Mouse (Mus musculus) heart, embryonic 16.5 days (tissue): ENCODE data around the gene Ccnf. TPM values are rescaled to one million over a fixed set of nuclear protein-coding genes. Genes with fewer than 3 reads are reported as not detected.
A peak's percentile ranks its signal among the peaks of the same experiment; 100 is the strongest.

Source experiments
- ATAC-seq: fragments of 200-750 bp; cut with Nextera tagmentation; replicated peaks from 2 replicates; pipeline ENCODE4 v1.8.0; 2017; ENCODE audit warnings: moderate number of reproducible peaks; ENCODE audit not compliant: insufficient read depth, low FRiP score; ENCODE audit errors: extremely low read depth
- H3K27ac ChIP-seq: fragments of 300-500 bp; sonication (generic); 2 replicates; pipeline ENCODE4 v1.5.1; 2014; ENCODE audit warnings: mild to moderate bottlenecking, low read length, control low read depth, moderate library complexity
- H3K27me3 ChIP-seq: fragments of 300-500 bp; sonication (generic); 2 replicates; pipeline ENCODE4 v1.6.1; 2014; ENCODE audit warnings: low read length, mixed read lengths; ENCODE audit not compliant: control insufficient read depth, insufficient read depth
- H3K36me3 ChIP-seq: fragments of 300-500 bp; sonication (generic); 2 replicates; pipeline ENCODE4 v1.6.1; 2014; ENCODE audit not compliant: control insufficient read depth, insufficient read depth
- H3K4me1 ChIP-seq: fragments of 300-500 bp; sonication (generic); 2 replicates; pipeline ENCODE4 v1.6.1; 2014; ENCODE audit warnings: low read length, mixed read lengths; ENCODE audit not compliant: control insufficient read depth, insufficient read depth
- H3K4me2 ChIP-seq: fragments of 300-500 bp; sonication (generic); 2 replicates; pipeline ENCODE4 v1.6.1; 2014; ENCODE audit warnings: low read depth, mild to moderate bottlenecking, control low read depth, low read length
- H3K4me3 ChIP-seq: fragments of 300-500 bp; sonication (generic); 2 replicates; pipeline ENCODE4 v1.5.1; 2014; ENCODE audit warnings: mild to moderate bottlenecking, control low read depth, low read length
- H3K9ac ChIP-seq: fragments of 300-500 bp; sonication (generic); 2 replicates; pipeline ENCODE4 v1.6.1; 2014; ENCODE audit warnings: low read length, control low read depth
- H3K9me3 ChIP-seq: fragments of 300-500 bp; sonication (generic); replicated peaks from 2 replicates; pipeline ENCODE4 v1.6.1; 2016; ENCODE audit warnings: low read length; ENCODE audit not compliant: control insufficient read depth
- WGBS: fragments of 180-500 bp; shearing (Covaris S2); extraction: QIAGEN DNeasy Blood & Tissue Kit; methylation state at CpG from one replicate; pipeline ENCODE4 v1.1.7; 2014; 5-methylcytosine and 5-hydroxymethylcytosine counted together
- polyA plus RNA-seq: library from polyadenylated mRNA; unstranded; fragments of >200 nt; fragmentation: Nextera tagmentation; extraction: Ambion mirVana; gene quantifications from 2 replicates; pipeline ENCODE4 v1.2.1, GENCODE M21; 2015

Gene Ccnf
- polyA plus RNA-seq, 1 experiment from 2014 or later, result 43.2 TPM

GRCm38 (mm10) chr17:24216836-24217235 lies 34.4 kb downstream of the Ccnf start:
- Histone ChIP-seq H3K27ac (no peak overlapping the region), H3K4me3 (no peak overlapping the region), H3K9me3 (no peaks in the 10 kb centered on the region), H3K36me3 (peaks cover 17% of the 10 kb centered on the region), H3K4me2 (no peak overlapping the region), H3K27me3 (peaks cover 4% of the 10 kb centered on the region; the same call in 1 of the 2 replicates), H3K9ac (no peak overlapping the region), H3K4me1 (peaks cover 19% of the 10 kb centered on the region)
- ATAC-seq, result no peak
- WGBS, result 69% methylated on average over 4 of the region's 4 CpGs

- ATAC-seq, result no peak
- peaks cover 14% of the 10 kb centered on the region for H3K36me3 ChIP-seq
- WGBS, result 70% methylated on average over 6 of the region's 6 CpGs
- no peak overlapping the region for H3K27ac ChIP-seq
- H3K27me3 ChIP-seq, result peaks cover 21% of the 10 kb centered on the region
- peaks cover 27% of the 10 kb centered on the region for H3K4me1 ChIP-seq
- no peak overlapping the region for H3K4me2 ChIP-seq
- no peak overlapping the region for H3K9ac ChIP-seq
- H3K4me3 ChIP-seq, result no peak overlapping the region
- H3K9me3 ChIP-seq, result no peaks in the 10 kb centered on the region
Measured at GRCm38 (mm10) chr17:24213186-24213585, 38.1 kb downstream of the Ccnf start.

GRCm38 (mm10) chr17:24212441-24213018 lies 38.8 kb downstream of the Ccnf start:
- 35% methylated on average over 5 of the region's 5 CpGs for WGBS
- ATAC-seq, result no peak
- Histone ChIP-seq H3K4me2 (peak overlapping the region; percentile 94), H3K27me3 (peaks cover 28% of the 10 kb centered on the region), H3K9ac (no peak overlapping the region; the same call in 1 of the 2 replicates), H3K36me3 (peaks cover 14% of the 10 kb centered on the region), H3K4me3 (peak overlapping the region; percentile 58), H3K4me1 (peaks cover 34% of the 10 kb centered on the region), H3K27ac (no peak overlapping the region), H3K9me3 (no peaks in the 10 kb centered on the region)

- 3% methylated on average over 37 of the region's 37 CpGs for WGBS
- no peak overlapping the region for H3K27ac ChIP-seq
Measured at GRCm38 (mm10) chr17:24211631-24212440, 39.4 kb downstream of the Ccnf start.

GRCm38 (mm10) chr17:24210591-24210990 lies 40.7 kb downstream of the Ccnf start:
- Histone ChIP-seq H3K27ac (no peak overlapping the region), H3K27me3 (peaks cover 42% of the 10 kb centered on the region), H3K9ac (no peak overlapping the region), H3K4me1 (peaks cover 46% of the 10 kb centered on the region), H3K9me3 (no peaks in the 10 kb centered on the region), H3K36me3 (peaks cover 6% of the 10 kb centered on the region), H3K4me2 (no peak overlapping the region), H3K4me3 (no peak overlapping the region)
- no peak for ATAC-seq
- WGBS, result 78% methylated on average over 3 of the region's 3 CpGs

More at GRCm38 (mm10) chr17:24211631-24212440, 39.4 kb downstream of the Ccnf start:
- Histone ChIP-seq H3K9ac (peak overlapping the region; percentile 74), H3K4me2 (peak overlapping the region; percentile 94), H3K4me3 (peak overlapping the region; percentile 58), H3K36me3 (peaks cover 14% of the 10 kb centered on the region), H3K4me1 (peaks cover 34% of the 10 kb centered on the region), H3K9me3 (no peaks in the 10 kb centered on the region), H3K27me3 (peaks cover 34% of the 10 kb centered on the region)
- ATAC-seq, result no peak

- Histone ChIP-seq H3K4me3 (no peak overlapping the region), H3K9me3 (no peaks in the 10 kb centered on the region), H3K36me3 (no peaks in the 10 kb centered on the region), H3K4me2 (no peak overlapping the region), H3K4me1 (peaks cover 46% of the 10 kb centered on the region), H3K9ac (no peak overlapping the region), H3K27me3 (peaks cover 42% of the 10 kb centered on the region), H3K27ac (no peak overlapping the region)
- 75% methylated on average over 3 of the region's 3 CpGs for WGBS
- no peak for ATAC-seq
Measured at GRCm38 (mm10) chr17:24209916-24210240, 41.4 kb downstream of the Ccnf start.

GRCm38 (mm10) chr17:24209043-24209915 lies 42.0 kb downstream of the Ccnf start, which contains the start of gene Ntn3:
TSS of gene Ntn3 (minus strand) at chr17:24209531.
- peak within 1 kb of the TSS; percentile 57 for H3K4me3 ChIP-seq
- 3% methylated on average over 41 of the region's 43 CpGs for WGBS
- H3K36me3 ChIP-seq, result no peaks in the 10 kb centered on the region
- peak within 1 kb of the TSS; percentile 96 for H3K4me2 ChIP-seq
- peak; percentile 14; the same call in 1 of the 2 replicates for ATAC-seq
- peaks cover 51% of the 10 kb centered on the region for H3K4me1 ChIP-seq
- peaks cover 42% of the 10 kb centered on the region for H3K27me3 ChIP-seq
- no peaks in the 10 kb centered on the region for H3K9me3 ChIP-seq
- H3K27ac ChIP-seq, result peak within 1 kb of the TSS; percentile 57
- H3K9ac ChIP-seq, result peak within 1 kb of the TSS; percentile 83

GRCm38 (mm10) chr17:24208641-24209042 lies 42.6 kb downstream of the Ccnf start:
- 0 out of 2 replicates have a peak, but pooled peaks have one; percentile 2 for ATAC-seq
- H3K9ac ChIP-seq, result peak overlapping the region; percentile 83

More at GRCm38 (mm10) chr17:24208641-24209042, 42.6 kb downstream of the Ccnf start:
- Histone ChIP-seq H3K4me3 (peak overlapping the region; percentile 57), H3K4me2 (peak overlapping the region; percentile 96), H3K36me3 (no peaks in the 10 kb centered on the region), H3K4me1 (peaks cover 54% of the 10 kb centered on the region), H3K27ac (peak overlapping the region; percentile 57), H3K27me3 (peaks cover 42% of the 10 kb centered on the region), H3K9me3 (no peaks in the 10 kb centered on the region)
- WGBS, result 4% methylated on average over 29 of the region's 29 CpGs
